Mouse (Mus musculus) heart, postnatal 0 days (tissue): ENCODE measurements around the gene C3.

Experiments
- CTCF ChIP-seq: IDR thresholded peaks from 2 replicates; pipeline ENCODE4 v1.5.1; 2016; ENCODE audit warnings: antibody characterized with exemption, control low read depth, low read depth
- EP300 ChIP-seq: IDR thresholded peaks from 2 replicates; pipeline ENCODE4 v1.6.1; 2016; ENCODE audit warnings: antibody characterized with exemption, low read depth

DNA sequence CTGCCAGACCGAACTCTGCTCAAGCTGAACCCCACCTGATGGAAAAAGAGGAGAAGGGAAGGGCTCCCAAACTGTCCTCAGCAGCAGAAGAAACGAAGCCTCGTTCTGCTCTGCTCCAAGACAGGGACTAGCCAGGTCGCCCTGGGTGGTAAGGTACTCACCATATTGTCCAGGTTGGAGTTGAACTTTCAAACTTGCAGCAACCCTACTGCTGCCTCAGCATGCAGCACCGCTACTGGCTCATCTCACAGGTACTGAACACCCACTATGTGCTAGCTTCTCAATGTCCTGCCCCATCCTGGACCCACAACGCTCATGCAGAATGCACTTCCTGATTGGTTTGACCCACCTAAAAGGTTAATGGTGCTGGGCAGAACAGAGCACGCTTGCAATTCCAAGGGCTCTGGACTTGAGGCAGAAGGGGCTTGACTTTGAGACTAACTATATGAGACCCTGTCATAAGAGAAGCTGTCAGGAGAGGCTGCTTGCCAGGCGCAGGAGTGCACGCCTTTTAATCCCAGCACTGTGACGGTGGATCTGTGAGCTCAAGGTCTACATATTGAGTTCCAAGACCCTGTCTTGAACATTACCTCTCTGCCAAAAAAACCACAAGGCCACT is 17.5 kb upstream of the C3 start:
- TF ChIP-seq CTCF (no peak), EP300 (no peak)
